Mouse (Mus musculus) C3H10T1/2 (cell line): ENCODE measurements around the gene Fam181a. TPM values are rescaled to one million over a fixed set of nuclear protein-coding genes. Genes with fewer than 3 reads are reported as not detected.

Source experiments
- polyA plus RNA-seq, 2 experiments: library from polyadenylated mRNA; unstranded; fragments of >200 nt; fragmentation: generic; extraction: Trizol; gene quantifications; one replicate each; pipeline ENCODE4 v1.2.1; 2012; ENCODE audit warnings: missing spikeins in 2 of 2

Fam181a gene
- polyA plus RNA-seq, result not detected

GRCm38 (mm10) chr12:103310744-103311267 lies at the start of gene Fam181a:
Gene Fam181a, plus strand, starts transcription at chr12:103310975.

GRCm38 (mm10) chr12:103355746-103356414 lies 45.1 kb downstream of the Fam181a start, which contains the start of gene Asb2:
Gene Asb2, minus strand, starts transcription at chr12:103356001.

Other genes with a start within 250 kb of the Fam181a start
- not detected for gene Prima1, start 68.8 kb upstream of the Fam181a start, polyA plus RNA-seq
- under 1 TPM in 1 of 2 experiments, not detected in 1; 0.02 TPM for gene Asb2, start 45.0 kb downstream of the Fam181a start, polyA plus RNA-seq
- gene Otub2, start 77.7 kb downstream of the Fam181a start, polyA plus RNA-seq, result 1 to 10 TPM in 1 of 2 experiments, under 1 TPM in 1; 0.87 to 4.1 TPM
- gene 9330161L09Rik, start 96.8 kb downstream of the Fam181a start, polyA plus RNA-seq, result under 1 TPM; 0.12 to 0.41 TPM
- 10 to 100 TPM; 53.2 to 65.6 TPM for gene Ddx24, start 114.9 kb downstream of the Fam181a start, polyA plus RNA-seq
- 100 to 1,000 TPM in 1 of 2 experiments, 10 to 100 TPM in 1; 46.7 to 381 TPM for gene Ifi27, start 123.2 kb downstream of the Fam181a start, polyA plus RNA-seq
- gene Ifi27l2a, start 132.7 kb downstream of the Fam181a start, polyA plus RNA-seq, result 100 to 1,000 TPM in 1 of 2 experiments, 1 to 10 TPM in 1; 2.1 to 477 TPM
- gene Ifi27l2b, start 146.2 kb downstream of the Fam181a start, polyA plus RNA-seq, result not detected
- under 1 TPM; 0.02 to 0.19 TPM for gene Ppp4r4, start 221.3 kb downstream of the Fam181a start, polyA plus RNA-seq